Mouse (Mus musculus) limb, embryonic 10.5 days (tissue): ENCODE measurements around the gene Bri3. TPM values are rescaled to one million over a fixed set of nuclear protein-coding genes. Genes with fewer than 3 reads are reported as not detected.

Experiments used
- DNase-seq: peaks from one replicate; pipeline ENCODE4 v3.0.0-alpha.2; 2017; ENCODE audit warnings: low spot score
- H3K27ac ChIP-seq: fragments of 300-500 bp; sonication (generic); 2 replicates; pipeline ENCODE4 v1.5.1; 2016; ENCODE audit warnings: mild to moderate bottlenecking
- H3K27me3 ChIP-seq: fragments of 300-500 bp; sonication (generic); 2 replicates; pipeline ENCODE4 v1.6.1; 2016; ENCODE audit warnings: low read depth, mild to moderate bottlenecking; ENCODE audit not compliant: poor library complexity, severe bottlenecking
- H3K36me3 ChIP-seq: fragments of 300-500 bp; sonication (generic); 2 replicates; pipeline ENCODE4 v1.6.1; 2016; ENCODE audit warnings: mild to moderate bottlenecking, moderate library complexity
- H3K4me1 ChIP-seq: fragments of 300-500 bp; sonication (generic); 2 replicates; pipeline ENCODE4 v1.6.1; 2016
- H3K4me3 ChIP-seq: fragments of 300-500 bp; sonication (generic); 2 replicates; pipeline ENCODE4 v1.5.1; 2016; ENCODE audit warnings: mild to moderate bottlenecking, moderate library complexity
- H3K9me3 ChIP-seq: fragments of 300-500 bp; sonication (generic); replicated peaks from 2 replicates; pipeline ENCODE4 v1.6.1; 2016; ENCODE audit warnings: mild to moderate bottlenecking
- WGBS: fragments of 180-500 bp; shearing (Covaris S2); methylation state at CpG from one replicate; pipeline ENCODE4 v1.1.7; 2016; 5-methylcytosine and 5-hydroxymethylcytosine counted together
- polyA plus RNA-seq: library from polyadenylated mRNA; unstranded; fragments of >200 nt; fragmentation: Nextera tagmentation; extraction: Ambion mirVana; gene quantifications from 2 replicates; pipeline ENCODE4 v1.2.1, GENCODE M21; 2016

Bri3 gene
- 122 and 125 TPM in 2 replicates for polyA plus RNA-seq

DNA sequence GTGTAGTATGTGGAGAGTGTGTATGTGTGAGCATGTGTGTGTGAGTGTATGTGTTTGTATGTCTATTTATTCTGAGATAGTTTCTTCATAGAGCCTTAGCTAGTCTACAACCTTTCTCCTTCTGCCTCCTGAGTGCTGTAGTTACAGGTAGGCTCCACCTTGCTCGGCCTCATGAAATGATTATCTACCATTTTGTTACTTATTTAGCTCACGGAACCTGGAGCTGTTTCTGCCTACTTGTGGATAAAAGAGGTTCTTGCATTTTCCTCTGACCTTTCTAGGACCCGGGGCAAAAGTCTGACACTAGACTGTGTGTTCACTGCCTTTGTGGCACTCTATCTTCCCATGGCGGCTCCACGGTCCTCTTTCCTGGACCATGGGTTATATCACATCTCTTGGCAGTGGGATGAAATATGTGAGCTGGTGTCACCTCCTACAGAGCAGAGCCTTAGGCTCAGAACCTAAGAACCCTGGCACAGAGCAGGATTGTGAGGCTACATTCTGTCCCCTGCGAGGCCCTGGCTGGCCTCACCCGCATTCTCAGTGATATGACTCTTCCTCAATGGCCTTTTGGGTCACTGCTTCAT, at the start of gene Bri3:
Gene Bri3 (plus strand): TSS at position 537 of the 587 bp plus-strand sequence.
- Histone ChIP-seq H3K27me3 (no peaks in the 10 kb centered on the region), H3K36me3 (no peaks in the 10 kb centered on the region), H3K9me3 (no peaks in the 10 kb centered on the region), H3K27ac (no peak within 1 kb of the TSS), H3K4me3 (no peak within 1 kb of the TSS), H3K4me1 (peaks cover 6% of the 10 kb centered on the region; the same call in 1 of the 2 replicates)
- no peak for DNase-seq
- WGBS, result 88% methylated on average over 7 of the region's 7 CpGs

DNA sequence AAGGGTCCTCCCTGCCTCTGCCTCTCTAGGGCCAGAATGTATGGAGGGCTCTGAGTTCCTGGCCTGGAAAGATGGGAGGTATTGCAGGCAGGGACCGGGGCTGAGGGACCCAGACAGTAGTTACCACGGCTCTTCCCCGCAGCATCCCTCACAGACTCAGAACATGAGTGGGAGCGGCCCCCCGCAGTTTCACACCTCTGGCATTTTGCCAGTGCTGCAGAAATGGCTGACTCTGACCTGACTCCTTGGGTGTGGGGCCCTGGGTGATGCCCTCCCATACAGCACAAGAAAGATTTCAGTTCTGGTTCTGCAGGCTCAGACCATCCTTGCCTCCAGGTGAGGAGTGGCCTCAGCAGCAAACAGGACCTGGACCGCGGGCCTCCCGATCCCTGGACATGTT, 48.7 kb upstream of the Bri3 start:
- H3K4me3 ChIP-seq, result no peak overlapping the region
- H3K36me3 ChIP-seq, result peaks cover 20% of the 10 kb centered on the region
- H3K9me3 ChIP-seq, result no peaks in the 10 kb centered on the region
- H3K27me3 ChIP-seq, result peaks cover 7% of the 10 kb centered on the region; the same call in 1 of the 2 replicates
- WGBS, result 86% methylated on average over 8 of the region's 8 CpGs
- H3K4me1 ChIP-seq, result peaks cover 10% of the 10 kb centered on the region
- no peak for DNase-seq
- no peak overlapping the region for H3K27ac ChIP-seq

DNA sequence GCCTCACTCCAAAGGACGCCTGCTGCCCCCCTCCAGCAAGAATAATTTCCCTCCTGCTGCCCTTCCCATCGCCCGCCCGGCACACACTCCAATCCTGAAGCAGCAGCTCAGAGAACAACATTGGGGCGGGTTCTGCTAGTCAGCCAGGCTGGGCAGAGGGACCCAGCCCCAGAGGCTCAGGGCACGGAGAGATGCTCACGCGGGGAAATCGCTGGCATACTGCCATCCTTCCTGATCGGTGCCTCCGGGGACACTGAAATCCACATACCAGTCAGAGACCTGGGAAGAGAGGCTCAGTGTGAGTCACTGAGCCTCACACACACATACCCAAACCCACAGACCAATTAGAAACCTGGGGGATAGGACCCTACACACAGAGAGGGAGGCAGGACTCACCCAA, 43.6 kb upstream of the Bri3 start:
- Histone ChIP-seq H3K27me3 (no peaks in the 10 kb centered on the region), H3K9me3 (no peaks in the 10 kb centered on the region; the same call in 1 of the 2 replicates), H3K4me3 (no peak overlapping the region), H3K4me1 (no peaks in the 10 kb centered on the region), H3K27ac (no peak overlapping the region), H3K36me3 (peaks cover 52% of the 10 kb centered on the region)
- no peak for DNase-seq
- 94% methylated on average over 11 of the region's 11 CpGs for whole genome bisulfite sequencing

DNA sequence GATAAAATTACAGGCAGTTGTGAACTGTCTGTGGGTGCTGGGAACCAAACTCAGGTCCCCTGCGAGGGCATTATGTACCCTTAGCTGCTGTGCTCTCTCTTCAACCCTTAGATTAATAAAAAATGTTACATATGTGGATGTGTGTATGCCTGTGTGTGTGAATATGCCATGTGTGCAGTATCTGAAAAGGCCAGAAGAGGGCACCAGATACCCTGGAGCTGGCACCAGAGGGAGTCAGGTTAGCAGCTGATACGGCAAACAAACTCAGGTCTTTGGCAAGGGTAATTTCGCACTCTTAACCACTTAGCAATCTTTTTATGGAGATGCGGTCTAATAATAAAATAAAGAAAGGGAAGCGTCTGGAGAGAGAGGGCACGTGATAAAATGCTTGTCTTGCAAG, 41.8 kb upstream of the Bri3 start:
- no peak overlapping the region for H3K4me3 ChIP-seq
- no peaks in the 10 kb centered on the region for H3K27me3 ChIP-seq
- WGBS, result 96% methylated on average over 6 of the region's 6 CpGs
- peaks cover 63% of the 10 kb centered on the region for H3K36me3 ChIP-seq
- H3K27ac ChIP-seq, result no peak overlapping the region
- H3K9me3 ChIP-seq, result no peaks in the 10 kb centered on the region; the same call in 1 of the 2 replicates
- DNase-seq, result no peak
- no peaks in the 10 kb centered on the region for H3K4me1 ChIP-seq

DNA sequence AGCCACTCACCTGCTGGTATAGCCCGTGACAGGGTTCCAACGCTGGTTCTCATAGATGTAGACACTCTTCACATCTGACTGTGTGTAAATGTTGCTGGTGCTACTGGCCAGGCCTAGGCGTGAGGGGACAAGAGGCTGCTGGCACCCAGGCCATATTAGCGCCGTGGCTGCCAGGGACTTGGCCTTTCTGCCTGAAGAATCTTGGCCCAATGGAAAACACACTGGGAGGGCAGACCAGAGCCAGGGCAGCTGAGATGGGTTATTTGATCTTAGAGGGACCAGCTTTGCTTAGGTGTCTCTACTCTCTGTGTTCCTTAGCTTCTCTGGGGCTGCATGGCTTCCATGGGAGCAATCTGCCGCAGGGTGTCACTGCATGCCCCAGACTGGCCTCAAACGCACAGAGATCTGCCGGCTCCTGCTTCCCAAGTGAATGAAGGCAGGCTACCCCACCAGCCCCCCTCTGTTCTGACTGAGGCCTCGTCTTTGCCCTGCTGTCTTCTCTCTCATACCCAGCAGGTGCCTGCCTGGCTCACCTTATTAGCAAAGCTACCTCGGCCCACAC, 40.8 kb upstream of the Bri3 start:
- DNase-seq, result no peak
- no peak overlapping the region for H3K27ac ChIP-seq
- H3K4me1 ChIP-seq, result no peaks in the 10 kb centered on the region
- no peak overlapping the region for H3K4me3 ChIP-seq
- H3K9me3 ChIP-seq, result no peaks in the 10 kb centered on the region; the same call in 1 of the 2 replicates
- H3K36me3 ChIP-seq, result peaks cover 66% of the 10 kb centered on the region
- WGBS, result 90% methylated on average over 10 of the region's 10 CpGs
- no peaks in the 10 kb centered on the region for H3K27me3 ChIP-seq

DNA sequence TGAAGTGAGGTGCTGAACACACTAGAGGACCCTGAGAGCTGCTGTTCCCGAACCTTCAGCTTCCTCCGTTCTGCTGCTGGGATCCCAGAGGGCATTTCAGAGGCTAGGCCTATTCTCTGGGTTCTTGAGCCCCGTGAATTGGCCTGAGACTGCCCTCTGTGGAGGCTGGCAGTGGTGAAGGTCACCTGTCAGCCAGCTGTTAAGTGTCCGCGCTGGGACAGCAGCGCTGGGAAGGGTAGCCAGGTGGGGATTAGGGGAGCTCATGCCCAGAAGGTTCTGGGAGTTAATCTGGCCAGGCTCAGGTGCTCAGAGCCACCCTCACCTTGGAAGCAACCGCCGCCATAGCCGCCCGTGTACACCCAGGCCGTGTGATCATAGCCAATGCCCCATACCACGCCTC, 39.9 kb upstream of the Bri3 start:
- no peak overlapping the region for H3K4me3 ChIP-seq
- peaks cover 65% of the 10 kb centered on the region for H3K36me3 ChIP-seq
- no peak overlapping the region for H3K27ac ChIP-seq
- no peaks in the 10 kb centered on the region for H3K4me1 ChIP-seq
- H3K27me3 ChIP-seq, result no peaks in the 10 kb centered on the region
- no peaks in the 10 kb centered on the region; the same call in 1 of the 2 replicates for H3K9me3 ChIP-seq
- no peak for DNase-seq
- 95% methylated on average over 12 of the region's 12 CpGs for WGBS

DNA sequence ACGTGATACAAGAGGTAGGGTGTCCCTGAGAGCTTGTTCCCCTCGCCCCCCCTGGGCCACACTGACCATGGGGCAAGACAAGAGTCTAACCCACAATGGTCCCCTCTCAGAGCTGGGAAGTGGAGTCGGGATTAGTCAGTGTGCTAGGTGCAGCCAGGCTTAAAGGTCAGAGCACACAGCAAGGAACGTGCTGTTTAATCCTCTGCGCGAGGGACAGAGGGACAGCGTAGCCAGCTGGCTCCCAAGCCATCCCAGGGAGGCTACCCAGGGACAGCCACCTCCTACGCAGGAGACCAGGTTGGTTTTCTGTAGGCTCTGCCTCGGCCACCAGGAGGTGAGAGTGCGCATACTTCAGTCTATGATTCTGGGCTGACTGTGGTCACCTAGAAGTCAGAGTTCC, 39.3 kb upstream of the Bri3 start:
- Histone ChIP-seq H3K4me3 (no peak overlapping the region), H3K9me3 (no peaks in the 10 kb centered on the region; the same call in 1 of the 2 replicates), H3K4me1 (no peaks in the 10 kb centered on the region), H3K27me3 (no peaks in the 10 kb centered on the region), H3K36me3 (peaks cover 68% of the 10 kb centered on the region), H3K27ac (no peak overlapping the region)
- DNase-seq, result no peak
- 84% methylated on average over 10 of the region's 10 CpGs for WGBS

DNA sequence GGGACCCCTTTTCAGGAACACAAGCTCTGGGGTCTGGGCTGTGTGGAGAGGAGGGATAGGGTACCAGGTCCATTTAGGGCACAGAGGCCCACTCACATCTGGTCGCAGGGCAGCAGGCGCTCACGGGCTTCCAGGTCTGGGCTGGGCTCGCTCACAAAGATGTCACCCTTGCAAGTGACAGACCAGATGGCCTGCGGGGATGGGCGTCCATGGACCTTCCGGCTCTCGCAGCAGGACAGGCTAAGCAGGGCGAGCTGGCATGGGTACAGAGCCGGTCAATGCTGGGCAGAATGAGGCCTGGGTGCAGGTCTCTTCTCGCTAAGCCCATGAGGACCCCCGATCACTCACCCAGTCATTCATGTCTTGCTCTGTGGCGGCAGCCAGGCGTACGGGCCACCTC, 38.2 kb upstream of the Bri3 start:
- no peaks in the 10 kb centered on the region for H3K4me1 ChIP-seq
- DNase-seq, result no peak
- 97% methylated on average over 15 of the region's 15 CpGs for WGBS
- no peaks in the 10 kb centered on the region for H3K27me3 ChIP-seq
- H3K4me3 ChIP-seq, result no peak overlapping the region
- H3K27ac ChIP-seq, result no peak overlapping the region
- H3K36me3 ChIP-seq, result peaks cover 69% of the 10 kb centered on the region
- no peaks in the 10 kb centered on the region; the same call in 1 of the 2 replicates for H3K9me3 ChIP-seq

DNA sequence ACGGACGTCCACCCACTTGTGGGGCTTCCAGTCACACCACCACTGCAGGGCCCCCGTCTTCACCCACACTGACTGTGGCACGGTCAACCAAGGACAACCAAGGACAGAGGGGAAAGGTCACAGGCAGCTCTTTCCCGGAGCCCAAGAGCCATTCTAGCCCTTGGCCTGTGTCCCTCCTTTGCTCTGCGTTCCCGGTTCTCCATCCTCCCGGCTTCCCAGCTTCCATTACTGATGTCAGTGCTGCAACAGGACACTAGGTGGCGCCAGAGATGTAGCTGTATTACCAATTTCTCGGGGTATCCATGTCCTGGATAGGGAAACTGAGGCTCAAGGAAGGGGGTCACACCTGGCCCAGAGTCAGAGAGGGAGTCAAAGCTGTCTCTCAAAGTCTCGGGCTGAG, 36.8 kb upstream of the Bri3 start:
- Histone ChIP-seq H3K4me3 (no peak overlapping the region), H3K4me1 (no peaks in the 10 kb centered on the region), H3K27ac (no peak overlapping the region), H3K27me3 (no peaks in the 10 kb centered on the region), H3K9me3 (no peaks in the 10 kb centered on the region; the same call in 1 of the 2 replicates), H3K36me3 (peaks cover 74% of the 10 kb centered on the region)
- peak; percentile 51 for DNase-seq
- 57% methylated on average over 11 of the region's 11 CpGs for WGBS

DNA sequence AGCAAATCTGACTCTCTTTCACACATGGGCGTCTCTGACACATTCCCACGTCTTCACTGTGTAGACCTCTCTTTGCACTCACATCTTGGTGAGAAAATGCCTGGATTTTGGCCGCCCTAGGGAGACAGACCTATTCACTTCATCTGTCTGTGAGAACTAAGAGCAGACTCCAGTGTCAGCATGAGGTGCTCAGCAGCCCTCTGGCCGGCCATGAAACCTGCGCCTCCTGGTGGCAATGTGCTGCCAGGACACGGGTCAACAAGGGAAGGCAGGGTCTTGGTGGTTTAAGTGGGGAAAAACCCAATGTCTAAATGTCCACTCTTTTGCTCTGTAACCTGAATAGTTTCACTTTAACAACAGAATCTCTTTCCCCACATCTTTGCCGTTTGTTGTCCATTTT, 29.8 kb upstream of the Bri3 start:
- H3K36me3 ChIP-seq, result peaks cover 63% of the 10 kb centered on the region
- WGBS, result 28% methylated on average over 7 of the region's 7 CpGs

DNA sequence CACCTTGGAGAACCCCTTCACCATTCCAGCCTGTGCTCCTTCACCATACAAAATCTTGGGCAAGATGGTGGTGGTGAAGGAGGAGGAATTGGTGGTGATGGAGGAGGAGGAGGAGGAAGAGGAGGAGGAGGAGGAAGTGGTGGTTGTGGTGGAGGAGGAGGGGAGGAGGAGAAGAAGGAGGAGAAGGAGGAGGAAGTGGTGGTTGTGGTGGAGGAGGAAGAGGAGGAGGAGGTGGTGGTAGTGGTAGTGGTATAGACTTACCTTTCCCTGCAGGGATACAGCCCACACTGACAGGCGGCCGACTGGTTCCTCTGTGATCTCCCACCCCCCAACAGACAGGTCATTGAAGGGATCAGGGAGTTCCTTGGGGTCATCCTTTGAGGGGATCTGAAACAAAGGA, 28.2 kb upstream of the Bri3 start:
- Histone ChIP-seq H3K36me3 (peaks cover 47% of the 10 kb centered on the region), H3K27ac (no peak overlapping the region), H3K4me1 (peaks cover 6% of the 10 kb centered on the region), H3K9me3 (no peaks in the 10 kb centered on the region), H3K4me3 (no peak overlapping the region), H3K27me3 (no peaks in the 10 kb centered on the region)
- WGBS, result 81% methylated on average over 2 of the region's 2 CpGs
- DNase-seq, result no peak

More for the DNA sequence above, 29.8 kb upstream of the Bri3 start:
- DNase-seq, result peak; percentile 77
- Histone ChIP-seq H3K27me3 (no peaks in the 10 kb centered on the region), H3K4me1 (peaks cover 3% of the 10 kb centered on the region), H3K27ac (no peak overlapping the region), H3K4me3 (no peak overlapping the region), H3K9me3 (no peaks in the 10 kb centered on the region)

DNA sequence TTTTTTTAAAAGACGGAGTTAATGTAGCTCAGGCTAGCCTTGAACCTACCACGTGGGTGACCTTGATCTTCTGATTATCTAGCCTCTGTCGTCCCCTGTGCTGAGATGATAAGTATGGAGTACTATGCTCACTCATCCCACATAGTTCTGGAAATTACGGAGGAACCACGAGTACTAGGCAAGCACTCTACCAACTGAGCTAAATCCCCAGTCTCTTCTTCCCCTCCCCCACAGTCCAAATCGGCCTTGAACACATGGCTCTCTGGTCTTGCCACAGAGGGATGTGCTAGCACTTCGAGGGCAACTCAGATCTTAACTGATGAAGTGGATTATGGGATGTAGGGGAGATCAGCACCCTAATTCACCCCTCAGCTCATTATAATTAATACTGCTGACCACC, 26.2 kb upstream of the Bri3 start:
- Histone ChIP-seq H3K4me1 (peaks cover 26% of the 10 kb centered on the region), H3K9me3 (no peaks in the 10 kb centered on the region), H3K4me3 (no peak overlapping the region), H3K27ac (no peak overlapping the region), H3K36me3 (peaks cover 30% of the 10 kb centered on the region; the same call in 1 of the 2 replicates), H3K27me3 (no peaks in the 10 kb centered on the region)
- DNase-seq, result no peak
- WGBS, result 90% methylated on average over 7 of the region's 7 CpGs

DNA sequence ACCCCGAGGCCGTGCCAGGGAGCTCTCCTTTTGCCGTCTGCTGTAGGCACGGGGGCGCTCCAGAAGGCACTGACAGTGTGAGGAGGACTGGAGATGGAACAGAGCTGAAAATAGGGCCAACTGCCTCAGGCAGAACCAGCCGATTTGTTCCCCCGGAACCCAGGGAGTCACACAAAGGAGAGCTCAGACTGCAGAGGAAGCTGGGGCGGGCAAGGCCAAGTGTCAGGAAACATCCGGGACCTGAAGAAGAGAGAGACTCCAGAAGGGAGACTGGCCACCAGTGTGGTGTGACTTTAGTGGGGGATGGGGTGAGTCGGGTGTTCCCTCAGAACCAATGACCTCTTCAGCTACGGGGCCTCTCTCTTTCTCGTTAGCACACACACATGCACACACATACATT, 24.9 kb upstream of the Bri3 start:
- no peaks in the 10 kb centered on the region for H3K9me3 ChIP-seq
- H3K27ac ChIP-seq, result peak overlapping the region; percentile 66
- no peak for DNase-seq
- 76% methylated on average over 12 of the region's 12 CpGs for WGBS
- peaks cover 20% of the 10 kb centered on the region; the same call in 1 of the 2 replicates for H3K36me3 ChIP-seq
- H3K4me1 ChIP-seq, result peaks cover 34% of the 10 kb centered on the region
- H3K27me3 ChIP-seq, result no peaks in the 10 kb centered on the region
- no peak overlapping the region for H3K4me3 ChIP-seq
